Mouse (Mus musculus) MEL (cell line): ENCODE results near the gene Kcnj9. TPM values are rescaled to one million over a fixed set of nuclear protein-coding genes. Genes with fewer than 3 reads are reported as not detected.
A peak's percentile ranks its signal among the peaks of the same experiment; 100 is the strongest.

Experiments
- DNase-seq: peaks from one replicate; pipeline ENCODE4 v3.0.0; 2011; ENCODE audit warnings: low read depth, low spot score
- H3K27ac ChIP-seq: 2 replicates; pipeline ENCODE4 v1.5.1; 2012; ENCODE audit warnings: low read depth, mild to moderate bottlenecking, control low read depth, low read length, moderate library complexity; ENCODE audit not compliant: control insufficient read depth
- H3K27me3 ChIP-seq, 2 experiments: fragments of 150-350 bp in 1 of 2; sonication (generic) in 1 of 2; 2 replicates each; pipeline ENCODE4 v1.6.1; 2012; ENCODE audit warnings: low read length in 2 of 2, mild to moderate bottlenecking in 2 of 2, improper control_type of control experiment in 1 of 2, moderate library complexity in 1 of 2; ENCODE audit not compliant: insufficient read depth in 2 of 2, control insufficient read depth in 1 of 2
- H3K36me3 ChIP-seq, 2 experiments: 2 replicates each; pipeline ENCODE4 v1.6.1; 2012 to 2014; ENCODE audit warnings: low read length in 2 of 2, improper control_type of control experiment in 1 of 2, inconsistent platforms in 1 of 2, mild to moderate bottlenecking in 1 of 2; ENCODE audit not compliant: insufficient read depth in 2 of 2, control insufficient read depth in 1 of 2
- H3K4me1 ChIP-seq, 2 experiments: fragments of 150-350 bp in 1 of 2; sonication (generic) in 1 of 2; 2 replicates each; pipeline ENCODE4 v1.6.1; 2012; ENCODE audit warnings: low read length in 2 of 2, improper control_type of control experiment in 1 of 2, mild to moderate bottlenecking in 1 of 2; ENCODE audit not compliant: insufficient read depth in 2 of 2, control insufficient read depth in 1 of 2
- H3K4me3 ChIP-seq, 2 experiments: fragments of 150-350 bp in 1 of 2; sonication (generic) in 1 of 2; 2 replicates each; pipeline ENCODE4 v1.5.1; 2012; ENCODE audit warnings: low read depth in 2 of 2, low read length in 2 of 2, mild to moderate bottlenecking in 2 of 2, moderate library complexity in 2 of 2, control low read depth in 1 of 2, improper control_type of control experiment in 1 of 2; ENCODE audit not compliant: control insufficient read depth in 1 of 2, insufficient read depth in 1 of 2
- H3K79me2 ChIP-seq: 2 replicates; pipeline ENCODE4 v1.6.1; 2012; ENCODE audit warnings: mild to moderate bottlenecking, low read length, moderate library complexity; ENCODE audit not compliant: control insufficient read depth, poor library complexity, insufficient read depth
- H3K9ac ChIP-seq: 2 replicates; pipeline ENCODE4 v1.6.1; 2012; ENCODE audit warnings: low read depth, mild to moderate bottlenecking, control low read depth, low read length, moderate library complexity; ENCODE audit not compliant: control insufficient read depth, poor library complexity, severe bottlenecking
- H3K9me3 ChIP-seq: fragments of 150-350 bp; sonication (generic); replicated peaks from 2 replicates; pipeline ENCODE4 v1.6.1; 2012; ENCODE audit warnings: mild to moderate bottlenecking, low read length, improper control_type of control experiment, moderate library complexity; ENCODE audit not compliant: insufficient read depth
- BHLHE40 ChIP-seq: IDR thresholded peaks from 2 replicates; pipeline ENCODE4 v1.6.1; 2012; ENCODE audit warnings: low read depth, mild to moderate bottlenecking, inconsistent platforms, low read length, improper control_type of control experiment, borderline replicate concordance
- CHD1 ChIP-seq: IDR thresholded peaks from 2 replicates; pipeline ENCODE4 v1.6.1; 2012; ENCODE audit warnings: low read depth, mild to moderate bottlenecking, inconsistent platforms, low read length, improper control_type of control experiment
- CHD2 ChIP-seq: IDR thresholded peaks from 2 replicates; pipeline ENCODE4 v1.6.1; 2011; ENCODE audit warnings: low read length, improper control_type of control experiment
- CTCF ChIP-seq, 3 experiments: IDR thresholded peaks in 2 of 3; conservative IDR thresholded peaks in 1 of 3; 2 replicates each; pipeline ENCODE4 v1.5.1; 2011 to 2012; ENCODE audit warnings: low read length in 3 of 3, low read depth in 2 of 3, mild to moderate bottlenecking in 2 of 3, improper control_type of control experiment in 1 of 3, inconsistent platforms in 1 of 3, mixed read lengths in 1 of 3, moderate library complexity in 1 of 3; ENCODE audit not compliant: control insufficient read depth in 1 of 3, insufficient read depth in 1 of 3, poor library complexity in 1 of 3, severe bottlenecking in 1 of 3
- E2F4 ChIP-seq: IDR thresholded peaks from 2 replicates; pipeline ENCODE4 v1.6.1; 2011; ENCODE audit warnings: low read depth, low read length, improper control_type of control experiment, borderline replicate concordance
- ELF1 ChIP-seq: IDR thresholded peaks from 2 replicates; pipeline ENCODE4 v1.6.1; 2014; ENCODE audit warnings: low read depth, mild to moderate bottlenecking, inconsistent platforms, low read length, improper control_type of control experiment, moderate library complexity
- EP300 ChIP-seq, 2 experiments: IDR thresholded peaks; 2 replicates each; pipeline ENCODE4 v1.6.1; 2011; ENCODE audit warnings: improper control_type of control experiment in 2 of 2, low read length in 2 of 2, low read depth in 1 of 2, mild to moderate bottlenecking in 1 of 2
- ETS1 ChIP-seq: IDR thresholded peaks from 2 replicates; pipeline ENCODE4 v1.6.1; 2012; ENCODE audit warnings: low read depth, mild to moderate bottlenecking, inconsistent platforms, low read length, improper control_type of control experiment, moderate library complexity
- GABPA ChIP-seq: IDR thresholded peaks from 2 replicates; pipeline ENCODE4 v1.6.1; 2012; ENCODE audit warnings: low read depth, mild to moderate bottlenecking, inconsistent platforms, low read length, improper control_type of control experiment, moderate library complexity
- GATA1 ChIP-seq: IDR thresholded peaks from 2 replicates; pipeline ENCODE4 v1.6.1; 2011; ENCODE audit warnings: low read depth, low read length, improper control_type of control experiment
- HCFC1 ChIP-seq: IDR thresholded peaks from 2 replicates; pipeline ENCODE4 v1.6.1; 2012; ENCODE audit warnings: low read depth, mild to moderate bottlenecking, inconsistent platforms, low read length, improper control_type of control experiment, moderate library complexity
- JUND ChIP-seq: IDR thresholded peaks from 2 replicates; pipeline ENCODE4 v1.6.1; 2011; ENCODE audit warnings: low read depth, mild to moderate bottlenecking, improper control_type of control experiment, low read length
- KAT2A ChIP-seq: conservative IDR thresholded peaks from 2 replicates; pipeline ENCODE4 v1.6.1; 2012; ENCODE audit warnings: low read depth, low read length, improper control_type of control experiment, inconsistent platforms
- MAFK ChIP-seq: IDR thresholded peaks from 2 replicates; pipeline ENCODE4 v1.6.1; 2011; ENCODE audit warnings: low read depth, mild to moderate bottlenecking, low read length, improper control_type of control experiment, borderline replicate concordance
- MAX ChIP-seq: IDR thresholded peaks from 2 replicates; pipeline ENCODE4 v1.6.1; 2011; ENCODE audit warnings: low read length, improper control_type of control experiment
- MAZ ChIP-seq: IDR thresholded peaks from 2 replicates; pipeline ENCODE4 v1.6.1; 2012; ENCODE audit warnings: low read depth, mild to moderate bottlenecking, inconsistent platforms, low read length, improper control_type of control experiment
- MEF2A ChIP-seq: IDR thresholded peaks from 2 replicates; pipeline ENCODE4 v1.6.1; 2014; ENCODE audit warnings: low read depth, mild to moderate bottlenecking, inconsistent platforms, low read length, improper control_type of control experiment; ENCODE audit not compliant: poor library complexity, insufficient replicate concordance, severe bottlenecking; ENCODE audit errors: extremely low read depth
- MXI1 ChIP-seq: IDR thresholded peaks from 2 replicates; pipeline ENCODE4 v1.6.1; 2011; ENCODE audit warnings: mild to moderate bottlenecking, low read depth, low read length, improper control_type of control experiment
- MYB ChIP-seq: IDR thresholded peaks from 2 replicates; pipeline ENCODE4 v1.6.1; 2011; ENCODE audit warnings: mild to moderate bottlenecking, low read depth, low read length, improper control_type of control experiment
- MYC ChIP-seq: IDR thresholded peaks from 2 replicates; pipeline ENCODE4 v1.6.1; 2011; ENCODE audit warnings: low read depth, mild to moderate bottlenecking, low read length, improper control_type of control experiment, moderate library complexity
- NRF1 ChIP-seq: IDR thresholded peaks from 2 replicates; pipeline ENCODE4 v1.6.1; 2014; ENCODE audit warnings: low read depth, mild to moderate bottlenecking, inconsistent platforms, low read length, improper control_type of control experiment, moderate library complexity; ENCODE audit not compliant: poor library complexity, insufficient read depth, severe bottlenecking
- POLR2A ChIP-seq, 2 experiments: IDR thresholded peaks; 2 replicates each; pipeline ENCODE4 v1.6.1; 2011 to 2012; ENCODE audit warnings: low read length in 2 of 2, mild to moderate bottlenecking in 2 of 2, control low read depth in 1 of 2, improper control_type of control experiment in 1 of 2, low read depth in 1 of 2, moderate library complexity in 1 of 2; ENCODE audit not compliant: control insufficient read depth in 1 of 2, insufficient read depth in 1 of 2, poor library complexity in 1 of 2
- POLR2AphosphoS2 ChIP-seq: IDR thresholded peaks from 2 replicates; pipeline ENCODE4 v1.6.1; 2011; ENCODE audit warnings: low read length, improper control_type of control experiment
- POLR2AphosphoS5 ChIP-seq: IDR thresholded peaks from 2 replicates; pipeline ENCODE4 v1.6.1; 2012; ENCODE audit warnings: low read depth, borderline replicate concordance, mild to moderate bottlenecking, inconsistent platforms, low read length, moderate library complexity, mixed read lengths
- RAD21 ChIP-seq: IDR thresholded peaks from 2 replicates; pipeline ENCODE4 v1.6.1; 2011; ENCODE audit warnings: mild to moderate bottlenecking, low read depth, low read length, improper control_type of control experiment
- RCOR1 ChIP-seq: IDR thresholded peaks from 2 replicates; pipeline ENCODE4 v1.6.1; 2012; ENCODE audit warnings: low read depth, mild to moderate bottlenecking, inconsistent platforms, low read length, improper control_type of control experiment
- SIN3A ChIP-seq: IDR thresholded peaks from 2 replicates; pipeline ENCODE4 v1.6.1; 2012; ENCODE audit warnings: low read length, improper control_type of control experiment, inconsistent platforms
- SMC3 ChIP-seq: IDR thresholded peaks from 2 replicates; pipeline ENCODE4 v1.6.1; 2011; ENCODE audit warnings: low read depth, low read length, improper control_type of control experiment
- TAL1 ChIP-seq: IDR thresholded peaks from 2 replicates; pipeline ENCODE4 v1.6.1; 2012; ENCODE audit warnings: mild to moderate bottlenecking, inconsistent platforms, low read length, moderate library complexity, mixed read lengths
- TBP ChIP-seq: IDR thresholded peaks from 2 replicates; pipeline ENCODE4 v1.8.0; 2011; ENCODE audit warnings: low read depth, low read length, improper control_type of control experiment
- TCF12 ChIP-seq: IDR thresholded peaks from 2 replicates; pipeline ENCODE4 v1.6.1; 2014; ENCODE audit warnings: low read depth, mild to moderate bottlenecking, inconsistent platforms, low read length, improper control_type of control experiment, moderate library complexity
- UBTF ChIP-seq: IDR thresholded peaks from 2 replicates; pipeline ENCODE4 v1.6.1; 2012; ENCODE audit warnings: low read depth, mild to moderate bottlenecking, inconsistent platforms, low read length, improper control_type of control experiment, moderate library complexity, borderline replicate concordance; ENCODE audit not compliant: insufficient read depth
- USF1 ChIP-seq: IDR thresholded peaks from 2 replicates; pipeline ENCODE4 v1.6.1; 2014; ENCODE audit warnings: low read depth, mild to moderate bottlenecking, inconsistent platforms, low read length, improper control_type of control experiment, moderate library complexity
- USF2 ChIP-seq, 2 experiments: IDR thresholded peaks; 2 replicates each; pipeline ENCODE4 v1.6.1; 2011 to 2012; ENCODE audit warnings: improper control_type of control experiment in 2 of 2, low read length in 2 of 2, borderline replicate concordance in 1 of 2, inconsistent platforms in 1 of 2, low read depth in 1 of 2, mild to moderate bottlenecking in 1 of 2; ENCODE audit not compliant: insufficient read depth in 1 of 2
- ZC3H11A ChIP-seq: IDR thresholded peaks from 2 replicates; pipeline ENCODE4 v1.6.1; 2012; ENCODE audit warnings: low read depth, mild to moderate bottlenecking, inconsistent platforms, low read length, improper control_type of control experiment
- ZKSCAN1 ChIP-seq: IDR thresholded peaks from 2 replicates; pipeline ENCODE4 v1.6.1; 2012; ENCODE audit warnings: low read depth, mild to moderate bottlenecking, inconsistent platforms, low read length, improper control_type of control experiment, moderate library complexity
- ZMIZ1 ChIP-seq: IDR thresholded peaks from 2 replicates; pipeline ENCODE4 v1.6.1; 2012; ENCODE audit warnings: low read depth, mild to moderate bottlenecking, inconsistent platforms, low read length, improper control_type of control experiment, moderate library complexity
- ZNF384 ChIP-seq: IDR thresholded peaks from 2 replicates; pipeline ENCODE4 v1.6.1; 2012; ENCODE audit warnings: low read depth, mild to moderate bottlenecking, inconsistent platforms, low read length, improper control_type of control experiment
- polyA plus RNA-seq, 2 experiments: library from polyadenylated mRNA; stranded (reverse) in 1 of 2; unstranded in 1 of 2; fragments of >175 nt in 1 of 2; fragments of >200 nt in 1 of 2; gene quantifications; 2 replicates each; pipeline versions ENCODE4 v1.2.1 to v1.2.4; 2012; ENCODE audit warnings: low replicate concordance in 2 of 2, low read depth in 1 of 2; ENCODE audit not compliant: insufficient read length in 2 of 2, insufficient read depth in 1 of 2, missing spikeins in 1 of 2
- total RNA-seq: library from RNA; depleted of rRNA; stranded (reverse); fragments of 300-350 nt; gene quantifications from 2 replicates; pipeline ENCODE4 v1.2.3, GENCODE M21; 2012

Gene Kcnj9
- total and polyA plus RNA-seq, 3 experiments, result 0.08 TPM; not detected in 2

GRCm38 (mm10) chr1:172277172-172277571 is 51.9 kb downstream of the Kcnj9 start:
- Histone ChIP-seq H3K27ac (peak overlapping the region; percentile 47), H3K9ac (peak overlapping the region; percentile 38; the same call in 1 of the 2 replicates), H3K27me3 (no peaks in the 10 kb centered on the region), H3K4me3 (no peak overlapping the region), H3K36me3 (peaks cover 0 to 16% of the 10 kb centered on the region in 2 experiments; a peak in 2 of 4 replicates), H3K79me2 (no peaks in the 10 kb centered on the region), H3K9me3 (no peaks in the 10 kb centered on the region), H3K4me1 (peaks cover 6 to 26% of the 10 kb centered on the region in 2 experiments)
- DNase-seq, result peak; percentile 74
- TF ChIP-seq USF2 (IDR thresholded peaks at IDR 0.05; ENCODE audit: borderline replicate concordance in 1 of 2, insufficient read depth in 1 of 2, low read depth in 1 of 2, low read length in 2 of 2) (no peak), ETS1 (no peak), POLR2A (IDR thresholded peaks at IDR 0.05; ENCODE audit: control insufficient read depth in 1 of 2, insufficient read depth in 1 of 2, low read depth in 1 of 2, low read length in 2 of 2, poor library complexity in 1 of 2) (peak in 1 of 2 experiments; percentile 67; a peak in 2 of 4 replicates), ELF1 (peak; percentile 83), MEF2A (no peak), ZKSCAN1 (no peak), TBP (peak; percentile 67), CTCF (IDR thresholded peaks at IDR 0.05 in 2 of 3, conservative IDR thresholded peaks at IDR 0.05 in 1 of 3; ENCODE audit: control insufficient read depth in 1 of 3, insufficient read depth in 1 of 3, low read depth in 2 of 3, low read length in 3 of 3, poor library complexity in 1 of 3, severe bottlenecking in 1 of 3) (no peak), CHD2 (no peak), E2F4 (no peak), RAD21 (no peak), MXI1 (no peak), MYB (no peak), KAT2A (no peak), HCFC1 (peak; percentile 68), ZC3H11A (no peak), ZMIZ1 (no peak), GABPA (no peak), GATA1 (no peak; the same call in 1 of the 2 replicates), SMC3 (no peak), RCOR1 (peak; percentile 18; the same call in 1 of the 2 replicates), POLR2AphosphoS2 (no peak), JUND (no peak), MYC (no peak), POLR2AphosphoS5 (no peak), TCF12 (no peak), CHD1 (no peak), USF1 (no peak), BHLHE40 (no peak), MAZ (no peak), SIN3A (no peak), ZNF384 (no peak), MAX (no peak), UBTF (no peak), MAFK (no peak), NRF1 (no peak), EP300 (IDR thresholded peaks at IDR 0.05; ENCODE audit: low read depth in 1 of 2, low read length in 2 of 2) (no peak), TAL1 (no peak)
